Mouse (Mus musculus) E14TG2a.4 (cell line): ENCODE measurements around the gene Elane.

ENCODE experiments used
- H3K27me3 ChIP-seq: 2 replicates; pipeline ENCODE4 v1.6.1; 2014; ENCODE audit warnings: low read length, control low read depth; ENCODE audit not compliant: insufficient read depth
- H3K36me3 ChIP-seq: 2 replicates; pipeline ENCODE4 v1.6.1; 2014; ENCODE audit warnings: low read length, control low read depth; ENCODE audit not compliant: insufficient read depth
- H3K4me1 ChIP-seq: replicated peaks from 2 replicates; pipeline ENCODE4 v1.6.1; 2014; ENCODE audit warnings: low read depth, low read length, control low read depth
- H3K4me3 ChIP-seq: replicated peaks from 2 replicates; pipeline ENCODE4 v1.5.1; 2014; ENCODE audit warnings: mild to moderate bottlenecking, low read length
- H3K9me3 ChIP-seq: 2 replicates; pipeline ENCODE4 v1.6.1; 2014; ENCODE audit warnings: low read length, control low read depth
- CTCF ChIP-seq: conservative IDR thresholded peaks from 2 replicates; pipeline ENCODE4 v1.5.1; 2014; ENCODE audit warnings: low read length
- NANOG ChIP-seq: IDR thresholded peaks from 2 replicates; pipeline ENCODE4 v1.6.1; 2014; ENCODE audit warnings: borderline replicate concordance, low read length, mixed read lengths
- POU5F1 ChIP-seq: IDR thresholded peaks from 2 replicates; pipeline ENCODE4 v1.6.1; 2014; ENCODE audit warnings: low read length, borderline replicate concordance

The Elane gene

GRCm38 (mm10) chr10:79933861-79934260, 47.8 kb downstream of the Elane start:
- H3K27me3 ChIP-seq = peaks cover 12% of the 10 kb centered on the region
- TF ChIP-seq CTCF (no peak), NANOG (no peak), POU5F1 (no peak)

GRCm38 (mm10) chr10:79934272-79934721, 48.2 kb downstream of the Elane start:
- Histone ChIP-seq H3K36me3 (peaks cover 14% of the 10 kb centered on the region; the same call in 1 of the 2 replicates), H3K4me3 (no peak overlapping the region), H3K9me3 (0 out of 2 replicates have a peak, but pooled peaks cover 2% of the 10 kb centered on the region), H3K27me3 (peaks cover 9% of the 10 kb centered on the region), H3K4me1 (peaks cover 66% of the 10 kb centered on the region)
- TF ChIP-seq NANOG = no peak
- TF ChIP-seq POU5F1 = no peak
- TF ChIP-seq CTCF = no peak

More at GRCm38 (mm10) chr10:79933861-79934260, 47.8 kb downstream of the Elane start:
- Histone ChIP-seq H3K9me3 (0 out of 2 replicates have a peak, but pooled peaks cover 2% of the 10 kb centered on the region), H3K4me1 (peaks cover 66% of the 10 kb centered on the region), H3K4me3 (no peak overlapping the region), H3K36me3 (peaks cover 14% of the 10 kb centered on the region; the same call in 1 of the 2 replicates)

- H3K4me3 ChIP-seq = peak overlapping the region; percentile 46; the same call in 1 of the 2 replicates
- 0 out of 2 replicates have a peak, but pooled peaks cover 2% of the 10 kb centered on the region for H3K9me3 ChIP-seq
- TF ChIP-seq CTCF (no peak), POU5F1 (no peak), NANOG (no peak)
- H3K27me3 ChIP-seq = peaks cover 3% of the 10 kb centered on the region; the same call in 1 of the 2 replicates
- peaks cover 14% of the 10 kb centered on the region; the same call in 1 of the 2 replicates for H3K36me3 ChIP-seq
- H3K4me1 ChIP-seq = peaks cover 67% of the 10 kb centered on the region
Observed at GRCm38 (mm10) chr10:79934794-79935569, 48.9 kb downstream of the Elane start.

- H3K4me3 ChIP-seq = peak overlapping the region; percentile 70
- no peaks in the 10 kb centered on the region; the same call in 1 of the 2 replicates for H3K27me3 ChIP-seq
- peaks cover 67% of the 10 kb centered on the region for H3K4me1 ChIP-seq
- no peaks in the 10 kb centered on the region for H3K9me3 ChIP-seq
- peaks cover 6% of the 10 kb centered on the region; the same call in 1 of the 2 replicates for H3K36me3 ChIP-seq
- TF ChIP-seq CTCF (no peak), NANOG (no peak)
Observed at GRCm38 (mm10) chr10:79936284-79936910, 50.4 kb downstream of the Elane start.

GRCm38 (mm10) chr10:79936911-79937441, 50.9 kb downstream of the Elane start:
- peaks cover 66% of the 10 kb centered on the region for H3K4me1 ChIP-seq
- TF ChIP-seq NANOG (no peak), CTCF (no peak), POU5F1 (no peak)

More at GRCm38 (mm10) chr10:79936911-79937441, 50.9 kb downstream of the Elane start:
- Histone ChIP-seq H3K4me3 (peak overlapping the region; percentile 70), H3K27me3 (no peaks in the 10 kb centered on the region; the same call in 1 of the 2 replicates), H3K36me3 (peaks cover 2% of the 10 kb centered on the region; the same call in 1 of the 2 replicates), H3K9me3 (no peaks in the 10 kb centered on the region)
